Mouse (Mus musculus) spleen, adult 18-20 months (tissue): ENCODE results near the gene Zfp943.
A peak's percentile ranks its signal among the peaks of the same experiment; 100 is the strongest.

ENCODE experiments used
- DNase-seq, 2 experiments: peaks; one replicate each; pipeline ENCODE4 v3.0.0; 2022; ENCODE audit warnings: mixed read lengths in 2 of 2

Gene Zfp943

GRCm38 (mm10) chr17:21962107-21962907 is at the start of gene Zfp943, which contains the start of gene Zfp942:
TSS of gene Zfp943 (plus strand) at chr17:21962552.
TSS of gene Zfp942 (minus strand) at chr17:21962464.
- peak; percentile 59 to 68 for DNase-seq

GRCm38 (mm10) chr17:21963302-21963701 is 950 bp downstream of the Zfp943 start:
- no peak for DNase-seq

DNA sequence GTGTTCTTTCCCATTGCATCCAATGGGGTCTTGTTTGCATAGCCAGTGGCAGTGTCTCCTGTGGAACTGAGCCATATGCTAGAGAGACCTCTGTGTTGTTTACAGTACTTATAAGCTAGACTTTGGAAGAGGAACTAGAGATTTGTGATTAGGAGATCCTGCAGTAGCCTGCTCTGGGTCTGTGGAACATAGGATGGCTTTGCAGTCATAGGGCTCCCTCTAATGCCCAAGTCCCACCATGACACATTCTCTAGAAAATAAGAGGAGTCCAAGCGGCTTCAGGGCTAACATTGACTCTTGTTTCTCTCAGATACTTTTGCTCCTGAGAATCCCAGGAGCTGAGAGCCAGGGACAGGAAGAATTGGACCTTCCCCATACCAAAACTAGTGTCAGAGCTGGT is 73.2 kb downstream of the Zfp943 start:
- DNase-seq: peak in 1 of 2 experiments; percentile 14

GRCm38 (mm10) chr17:22049403-22049802 is 87.1 kb downstream of the Zfp943 start:
- no peak for DNase-seq

GRCm38 (mm10) chr17:22053211-22053610 is 90.9 kb downstream of the Zfp943 start:
- DNase-seq: no peak

GRCm38 (mm10) chr17:22081031-22081631 is 118.8 kb downstream of the Zfp943 start:
- peak; percentile 8 to 15 for DNase-seq

DNA sequence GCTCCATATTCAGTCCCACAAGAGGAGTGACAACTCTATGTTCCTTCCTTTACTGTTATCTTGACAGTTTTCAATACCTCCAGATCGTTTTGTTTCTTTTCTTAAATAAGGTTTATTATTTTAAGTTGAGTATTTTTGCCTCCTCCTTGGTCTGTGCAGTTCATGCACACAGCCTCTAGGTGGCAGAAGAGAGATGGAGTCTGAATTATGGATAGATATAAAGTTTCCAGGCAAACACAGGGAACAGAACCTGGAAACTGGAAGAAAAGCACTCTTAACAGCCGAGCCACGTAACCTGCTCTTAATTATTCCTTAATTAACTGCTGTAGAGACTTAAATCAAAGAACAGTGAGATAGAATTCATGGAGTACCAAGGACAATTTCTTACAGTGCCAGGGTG is 120.9 kb downstream of the Zfp943 start:
- peak in 1 of 2 experiments; percentile 8 for DNase-seq

- DNase-seq: no peak
Measured at GRCm38 (mm10) chr17:22118770-22119169, 156.4 kb downstream of the Zfp943 start.
